ENCODE assay signal across 13 mouse cellular contexts in genomic region chr4:102307661-102308297, GRCm38 (mm10).
"Had no signal": no experiment of that assay in that cellular context is flagged by ENCODE, and none has a peak within 500 bp of the region (broad histone marks: within the 10 kb centered on the region; RNA-seq: fewer than 3 reads in every experiment).

No protein-coding gene starts in this region.

- H3K4me2 ChIP-seq: limb, embryonic 13.5 days; neural tube, embryonic 12.5 days had no signal

- DNase-seq: kidney, adult 11 months; kidney, postnatal 10 days; kidney, postnatal 4 days; left cerebral cortex, postnatal 4 days; lung, adult 18-20 months; right cerebral cortex, postnatal 4 days; spleen, adult 18-20 months; thymus, adult 18-20 months; thymus, postnatal 14 days had no signal

- H3K36me3 ChIP-seq: limb, embryonic 13.5 days; neural tube, embryonic 12.5 days had no signal

- H3K4me1 ChIP-seq: limb, embryonic 13.5 days; neural tube, embryonic 12.5 days had no signal

- H3K27me3 ChIP-seq: limb, embryonic 13.5 days; neural tube, embryonic 12.5 days had no signal

- H3K27ac ChIP-seq: layer of hippocampus, adult 2 months; limb, embryonic 13.5 days; liver, embryonic 14.5 days; neural tube, embryonic 12.5 days had no signal

- H3K9ac ChIP-seq: limb, embryonic 13.5 days; liver, embryonic 14.5 days; neural tube, embryonic 12.5 days had no signal

- H3K9me3 ChIP-seq: limb, embryonic 13.5 days; neural tube, embryonic 12.5 days had no signal

- H3K4me3 ChIP-seq: layer of hippocampus, adult 2 months; limb, embryonic 13.5 days; neural tube, embryonic 12.5 days had no signal
